Mouse (Mus musculus): ENCODE measurements at regions not wholly inside any gene's neighbourhood (a gene's known extent, or its start where the extent isn't known, plus 50 kb on each side); places are given as distances from the start of the nearest gene placed in this dataset.
A peak's percentile ranks its signal among the peaks of the same experiment; 100 is the strongest.

DNA sequence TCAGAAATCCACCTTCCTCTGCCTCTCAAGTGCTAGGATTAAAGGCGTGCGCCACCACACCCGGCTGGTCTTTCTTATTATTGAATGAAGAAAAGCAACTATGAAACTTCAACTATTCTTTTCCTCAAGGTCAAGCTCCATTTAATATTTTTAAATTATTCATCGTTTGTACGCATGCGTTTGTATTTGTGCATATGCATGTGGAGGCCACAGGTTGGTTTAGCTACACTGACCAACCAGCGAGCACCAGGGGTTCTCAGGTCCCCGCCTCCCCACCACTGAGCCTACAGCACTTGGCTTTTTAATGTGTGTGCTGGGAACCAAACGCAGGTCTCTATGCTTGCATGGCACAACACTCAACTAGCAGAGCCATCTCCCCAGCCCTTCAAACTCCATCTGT, 51.0 kb upstream of the Tmem252 start:
- Histone ChIP-seq H3K36me3 (ENCODE audit: control insufficient read depth, insufficient read depth, low read length) (no peaks in the 10 kb centered on the region), H3K9me3 (ENCODE audit: control insufficient read depth, low read length) (no peaks in the 10 kb centered on the region), H3K9ac (ENCODE audit: low read depth, low read length) (no peak overlapping the region), H3K4me3 (ENCODE audit: low read length) (no peak overlapping the region), H3K4me1 (ENCODE audit: control insufficient read depth, insufficient read depth, low read length) (no peaks in the 10 kb centered on the region), H3K4me2 (ENCODE audit: low read depth, low read length) (no peak overlapping the region), H3K27me3 (replicated peaks; ENCODE audit: control insufficient read depth, insufficient read depth, low read length) (no peaks in the 10 kb centered on the region), H3K27ac (ENCODE audit: low read length) (no peak overlapping the region)
- 94% methylated on average over 9 of the region's 9 CpGs for WGBS
- ATAC-seq = no peak

DNA sequence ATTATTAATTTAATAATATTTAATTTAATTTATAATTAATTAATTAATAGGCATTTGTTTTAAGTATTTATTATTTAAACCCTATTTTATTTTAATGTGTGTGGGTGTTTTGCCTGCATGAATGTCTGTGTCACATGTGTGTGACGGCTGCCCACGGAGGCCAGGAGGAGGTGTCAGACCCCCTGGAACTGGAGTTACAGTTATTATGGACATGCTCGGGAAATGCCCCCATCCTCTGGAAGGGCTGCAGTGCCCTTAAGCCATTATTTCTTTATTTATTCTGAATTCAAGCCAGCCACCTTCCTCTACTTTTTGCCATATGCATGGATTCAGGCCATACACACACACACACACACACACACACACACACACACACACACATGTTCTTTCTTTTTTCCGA, 51.5 kb upstream of the Tmem252 start:
- Histone ChIP-seq H3K4me3 (ENCODE audit: low read length) (no peak overlapping the region), H3K9ac (ENCODE audit: low read depth, low read length) (no peak overlapping the region), H3K9me3 (ENCODE audit: control insufficient read depth, low read length) (no peaks in the 10 kb centered on the region), H3K4me2 (ENCODE audit: low read depth, low read length) (no peak overlapping the region), H3K4me1 (ENCODE audit: control insufficient read depth, insufficient read depth, low read length) (no peaks in the 10 kb centered on the region), H3K36me3 (ENCODE audit: control insufficient read depth, insufficient read depth, low read length) (no peaks in the 10 kb centered on the region), H3K27me3 (replicated peaks; ENCODE audit: control insufficient read depth, insufficient read depth, low read length) (no peaks in the 10 kb centered on the region), H3K27ac (ENCODE audit: low read length) (no peak overlapping the region)
- no peak for ATAC-seq
- WGBS = 75% methylated on average over 4 of the region's 4 CpGs

DNA sequence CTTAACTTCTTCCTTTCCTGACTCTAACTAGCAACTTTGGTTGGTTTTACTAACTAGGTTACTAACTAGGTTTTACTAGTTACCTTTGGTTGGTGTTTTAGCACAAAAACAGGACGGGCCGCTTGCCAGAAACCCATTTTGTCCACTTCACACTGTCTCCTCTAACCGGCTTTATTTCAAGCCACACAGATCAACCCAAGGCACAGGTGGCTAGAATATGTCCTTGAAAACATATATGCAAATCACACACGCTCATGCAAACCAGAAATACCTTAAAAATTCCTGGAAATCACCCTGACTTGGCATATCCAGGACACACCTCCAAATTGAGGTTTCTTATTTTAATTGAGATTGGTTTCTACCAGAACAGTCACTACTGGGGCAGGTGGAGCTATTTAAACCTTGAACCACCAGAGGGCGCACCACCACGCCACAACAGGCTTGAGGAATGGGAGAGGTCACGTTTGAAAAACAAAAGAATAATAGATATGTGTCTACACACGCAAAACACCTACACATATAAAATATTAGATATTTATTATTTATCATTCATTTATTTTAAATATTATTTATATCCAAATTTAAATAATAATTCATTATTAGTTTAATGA, 52.1 kb upstream of the Tmem252 start:
- Histone ChIP-seq H3K4me2 (ENCODE audit: low read depth, low read length) (no peak overlapping the region), H3K9me3 (ENCODE audit: control insufficient read depth, low read length) (no peaks in the 10 kb centered on the region), H3K4me3 (ENCODE audit: low read length) (no peak overlapping the region), H3K27ac (ENCODE audit: low read length) (no peak overlapping the region), H3K9ac (ENCODE audit: low read depth, low read length) (no peak overlapping the region), H3K4me1 (ENCODE audit: control insufficient read depth, insufficient read depth, low read length) (no peaks in the 10 kb centered on the region), H3K27me3 (replicated peaks; ENCODE audit: control insufficient read depth, insufficient read depth, low read length) (no peaks in the 10 kb centered on the region), H3K36me3 (ENCODE audit: control insufficient read depth, insufficient read depth, low read length) (no peaks in the 10 kb centered on the region)
- WGBS = 31% methylated on average over 8 of the region's 8 CpGs
- ATAC-seq = peak; percentile 59; the same call in 1 of the 2 replicates

GRCm38 (mm10) chr19:24615762-24616310, 58.0 kb upstream of the Tmem252 start:
- Histone ChIP-seq H3K27ac (ENCODE audit: low read length) (no peak overlapping the region), H3K4me3 (ENCODE audit: low read length) (no peak overlapping the region), H3K9ac (ENCODE audit: low read depth, low read length) (no peak overlapping the region), H3K27me3 (replicated peaks; ENCODE audit: control insufficient read depth, insufficient read depth, low read length) (no peaks in the 10 kb centered on the region), H3K36me3 (ENCODE audit: control insufficient read depth, insufficient read depth, low read length) (no peaks in the 10 kb centered on the region), H3K9me3 (ENCODE audit: control insufficient read depth, low read length) (no peaks in the 10 kb centered on the region), H3K4me1 (ENCODE audit: control insufficient read depth, insufficient read depth, low read length) (no peaks in the 10 kb centered on the region), H3K4me2 (ENCODE audit: low read depth, low read length) (no peak overlapping the region)
- ATAC-seq = no peak
- 84% methylated on average over 7 of the region's 7 CpGs for WGBS

GRCm38 (mm10) chr19:24607884-24608283, 52.2 kb upstream of the Pip5k1b start:
- Histone ChIP-seq H3K36me3 (ENCODE audit: control insufficient read depth, insufficient read depth, low read length) (no peaks in the 10 kb centered on the region), H3K9ac (ENCODE audit: low read depth, low read length) (no peak overlapping the region), H3K9me3 (ENCODE audit: control insufficient read depth, low read length) (no peaks in the 10 kb centered on the region), H3K27me3 (replicated peaks; ENCODE audit: control insufficient read depth, insufficient read depth, low read length) (no peaks in the 10 kb centered on the region), H3K4me2 (ENCODE audit: low read depth, low read length) (no peak overlapping the region), H3K4me3 (ENCODE audit: low read length) (no peak overlapping the region), H3K4me1 (ENCODE audit: control insufficient read depth, insufficient read depth, low read length) (no peaks in the 10 kb centered on the region), H3K27ac (ENCODE audit: low read length) (no peak overlapping the region)
- WGBS = 62% methylated on average over 3 of the region's 3 CpGs
- ATAC-seq = peak; percentile 85

GRCm38 (mm10) chr19:24606390-24606976, 50.8 kb upstream of the Pip5k1b start:
- no peak overlapping the region for H3K27ac ChIP-seq (ENCODE audit: low read length)
- H3K4me2 ChIP-seq (ENCODE audit: low read depth, low read length) = no peak overlapping the region
- H3K36me3 ChIP-seq (ENCODE audit: control insufficient read depth, insufficient read depth, low read length) = no peaks in the 10 kb centered on the region
- no peaks in the 10 kb centered on the region for H3K27me3 ChIP-seq (replicated peaks; ENCODE audit: control insufficient read depth, insufficient read depth, low read length)
- no peaks in the 10 kb centered on the region for H3K4me1 ChIP-seq (ENCODE audit: control insufficient read depth, insufficient read depth, low read length)
- H3K9me3 ChIP-seq (ENCODE audit: control insufficient read depth, low read length) = no peaks in the 10 kb centered on the region
- no peak; the same call in 1 of the 2 replicates for ATAC-seq
- WGBS = 73% methylated on average over 5 of the region's 5 CpGs
- no peak overlapping the region for H3K9ac ChIP-seq (ENCODE audit: low read depth, low read length)
- no peak overlapping the region for H3K4me3 ChIP-seq (ENCODE audit: low read length)

Measured in intestine, embryonic 16.5 days (tissue).